Mouse (Mus musculus): ENCODE results near the gene Bsn.

GRCm38 (mm10) chr9:108128248-108128647 lies 61.9 kb downstream of the Bsn start:
- no peak for TF ChIP-seq POLR2A (IDR thresholded peaks at IDR 0.05; ENCODE audit: extremely low read depth, insufficient read depth, low read length)
- no peak for TF ChIP-seq CTCF (IDR thresholded peaks at IDR 0.05; ENCODE audit: extremely low read depth, insufficient read depth, low read length)

All from cortical plate, adult 2 months (tissue).